Mouse (Mus musculus): ENCODE measurements around the gene Cass4.
A peak's percentile ranks its signal among the peaks of the same experiment; 100 is the strongest.

Gene Cass4

GRCm38 (mm10) chr2:172445617-172446016 lies 52.0 kb downstream of the Cass4 start:
- no peak for DNase-seq

DNA sequence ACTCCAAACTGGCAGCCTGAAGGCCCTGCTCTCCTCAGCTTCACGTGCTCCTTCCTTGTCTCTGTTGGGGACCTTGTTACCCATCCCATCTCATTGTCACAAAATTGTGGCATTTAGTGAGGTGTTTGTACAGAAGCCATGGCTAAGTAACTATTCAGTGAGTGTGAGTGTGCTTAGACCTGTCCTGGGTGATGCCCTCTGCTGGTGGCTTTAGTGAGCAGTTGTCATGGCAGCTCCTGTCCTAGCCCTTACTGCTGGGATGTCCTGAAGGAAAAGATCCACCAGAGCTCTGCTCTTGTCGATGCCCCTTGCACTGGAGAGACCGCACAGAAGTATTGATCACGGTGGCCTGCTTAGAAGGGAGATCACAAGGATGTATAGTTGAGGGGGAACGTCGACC lies 53.7 kb downstream of the Cass4 start:
- no peak for DNase-seq

- DNase-seq, result no peak
Observed at GRCm38 (mm10) chr2:172448329-172448728, 54.7 kb downstream of the Cass4 start.

DNA sequence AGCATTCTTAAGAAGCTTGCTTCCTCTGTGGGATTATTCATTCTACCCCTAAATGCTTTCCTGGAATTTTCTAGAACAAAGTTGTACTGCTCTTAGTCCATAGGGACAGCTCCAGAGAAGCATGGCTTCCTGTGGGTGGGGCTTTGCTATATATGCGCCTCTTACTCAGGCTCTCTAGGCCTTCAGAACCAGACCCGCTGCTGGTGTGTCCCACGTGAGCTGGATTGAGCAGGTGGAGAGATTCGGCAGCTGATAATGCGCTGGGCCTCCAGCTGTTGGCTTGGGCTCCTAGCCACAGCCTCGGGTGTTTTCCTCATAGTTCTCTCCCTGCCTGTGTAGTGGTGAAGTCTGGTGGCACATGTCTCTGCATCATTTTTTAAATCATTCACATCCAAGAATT lies 57.0 kb downstream of the Cass4 start:
- DNase-seq, result no peak

GRCm38 (mm10) chr2:172452031-172452430 lies 58.4 kb downstream of the Cass4 start:
- DNase-seq, result no peak

GRCm38 (mm10) chr2:172452458-172452857 lies 58.9 kb downstream of the Cass4 start:
- DNase-seq, result no peak

DNA sequence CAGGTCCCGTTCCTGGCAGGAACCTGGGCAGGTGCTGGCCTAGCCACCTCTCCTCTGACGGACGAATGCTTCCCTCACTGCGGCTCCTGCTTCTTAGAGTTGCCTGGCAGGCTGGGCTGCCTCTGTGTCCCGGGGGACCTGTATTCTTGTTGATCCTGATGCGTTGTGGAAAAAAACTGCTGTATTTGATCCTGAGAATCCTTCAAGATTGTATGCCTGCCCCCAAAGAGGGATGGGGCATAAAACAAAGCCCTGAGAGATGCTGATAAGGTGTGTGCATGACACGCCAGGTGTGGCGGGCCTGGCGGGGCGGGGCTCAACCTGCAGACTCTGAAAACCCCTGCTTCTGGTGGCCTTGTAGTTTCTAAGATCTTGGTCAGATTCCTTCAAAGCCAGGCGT lies 64.9 kb downstream of the Cass4 start, which contains the start of gene Gcnt7:
Gcnt7 (minus strand) TSS at position 101 of the 400 bp plus-strand sequence.
- DNase-seq, result no peak

DNA sequence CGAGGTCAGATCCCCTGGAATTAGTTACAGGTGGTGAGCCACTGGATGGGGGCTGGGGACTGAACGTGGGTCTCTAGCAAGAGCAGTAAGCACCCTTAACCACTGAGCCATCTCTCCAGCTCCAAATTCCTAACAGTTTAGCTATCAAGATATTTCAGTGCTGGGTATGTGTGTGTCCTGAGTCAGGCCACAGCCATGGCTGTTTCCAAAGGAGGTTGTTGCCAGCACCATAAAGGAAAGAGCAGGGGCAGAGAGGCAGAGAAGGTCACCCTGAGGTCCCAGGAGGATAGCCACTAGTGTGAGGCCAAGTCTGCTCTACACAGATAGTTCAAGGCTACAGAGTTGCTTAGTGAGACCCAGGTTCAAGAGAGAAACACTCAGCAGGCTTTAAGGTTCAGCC lies 67.1 kb downstream of the Cass4 start:
- DNase-seq, result no peak

GRCm38 (mm10) chr2:172462813-172463212 lies 69.2 kb downstream of the Cass4 start:
- no peak for DNase-seq

DNA sequence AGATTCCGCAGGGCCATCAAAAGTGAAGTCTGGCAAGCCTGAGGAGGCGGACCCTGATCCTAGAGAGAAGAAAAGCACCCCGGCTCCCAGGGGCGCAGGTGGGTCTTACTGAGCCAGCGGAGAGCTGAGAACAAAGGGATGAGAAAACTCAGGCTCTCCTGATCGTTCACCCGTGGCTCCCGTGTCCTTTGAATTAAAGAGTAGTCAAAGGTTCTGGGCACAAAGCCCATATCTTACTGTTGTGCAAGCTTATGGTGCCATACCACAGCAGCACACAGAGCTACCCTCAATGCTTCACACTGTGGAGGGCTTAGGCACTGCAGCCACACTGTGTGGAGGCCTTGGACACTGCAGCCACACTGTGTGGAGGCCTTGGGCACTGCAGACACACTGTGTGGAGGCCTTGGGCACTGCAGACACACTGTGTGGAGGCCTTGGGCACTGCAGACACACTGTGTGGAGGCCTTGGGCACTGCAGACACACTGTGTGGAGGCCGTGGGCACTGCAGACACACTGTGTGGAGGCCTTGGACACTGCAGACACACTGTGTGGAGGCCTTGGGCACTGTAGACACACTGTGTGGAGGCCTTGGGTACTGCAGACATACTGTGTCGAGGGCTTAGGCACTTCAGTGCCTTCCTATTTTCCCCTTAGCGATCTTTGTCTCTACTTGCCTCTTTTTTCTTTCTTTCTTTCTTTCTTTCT lies 73.0 kb downstream of the Cass4 start:
- no peak for DNase-seq

DNA sequence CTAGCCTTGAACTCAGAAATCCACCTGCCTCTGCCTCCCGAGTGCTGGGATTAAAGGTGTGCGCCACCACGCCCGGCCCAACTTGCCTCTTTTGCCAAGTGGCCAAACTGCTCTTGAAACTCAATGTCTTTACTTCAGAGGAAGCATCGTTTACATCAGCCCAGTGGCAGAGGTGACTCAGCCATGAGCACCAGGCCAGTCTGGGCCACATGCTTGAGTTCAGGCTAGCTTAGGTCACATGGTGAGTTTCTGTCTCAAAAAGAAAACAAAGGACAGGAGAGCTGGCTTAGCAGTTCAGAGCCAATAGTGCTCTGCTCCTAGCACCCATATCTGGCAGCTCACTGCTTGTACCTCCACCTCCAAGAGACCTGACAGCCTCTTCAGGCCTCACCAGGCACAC lies 73.6 kb downstream of the Cass4 start:
- no peak for DNase-seq

DNA sequence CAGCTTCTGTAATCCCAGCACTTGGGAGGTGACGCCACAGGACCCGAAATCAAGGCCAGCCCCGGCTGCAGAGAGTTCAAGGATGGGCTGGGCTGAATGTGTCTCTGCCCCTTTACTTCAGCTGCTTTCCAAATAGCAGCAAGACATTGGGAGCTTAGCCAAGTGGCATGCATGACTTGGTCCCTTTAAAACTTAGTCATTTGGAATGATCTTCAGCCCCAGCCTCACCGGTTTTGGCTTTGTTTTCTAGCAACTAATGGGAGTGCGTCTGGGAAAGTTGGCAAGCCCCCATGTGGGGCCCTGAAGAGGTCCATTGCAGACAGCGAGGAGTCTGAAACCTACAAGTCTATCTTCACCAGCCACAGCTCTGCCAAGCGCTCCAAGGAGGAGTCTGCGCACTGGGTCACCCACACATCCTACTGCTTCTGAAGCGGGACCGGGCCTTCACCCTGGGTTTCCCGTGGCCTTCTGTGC lies 74.8 kb downstream of the Cass4 start:
- peak; percentile 55 to 85 for DNase-seq

DNA sequence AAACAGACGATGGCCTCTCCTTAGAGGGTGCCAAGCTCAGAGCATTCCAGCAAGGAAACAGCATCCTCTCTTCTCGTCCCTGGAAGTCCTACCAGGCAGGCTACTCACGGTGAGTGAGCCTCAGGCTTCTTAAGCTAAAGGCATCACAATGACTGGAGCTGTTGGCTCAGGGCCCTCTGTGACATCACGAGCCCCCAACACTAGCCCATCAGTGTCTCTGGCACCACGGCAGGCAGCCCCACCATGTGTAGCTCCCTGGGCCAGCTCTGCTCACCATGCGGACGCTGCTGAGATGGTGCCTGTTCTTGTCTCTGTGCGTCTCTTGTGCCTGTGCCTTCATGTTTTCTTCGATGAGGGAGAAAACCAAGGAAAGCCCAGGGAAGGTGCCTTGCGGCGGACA lies 78.7 kb downstream of the Cass4 start, which contains the start of gene Fam209:
Fam209 (plus strand) TSS at position 203 of the 400 bp plus-strand sequence.
- no peak for DNase-seq

- peak in 1 of 2 experiments; percentile 37 for DNase-seq
Observed at GRCm38 (mm10) chr2:172473591-172473990, 80.0 kb downstream of the Cass4 start.

- DNase-seq, result peak in 1 of 2 experiments; percentile 42
Observed at GRCm38 (mm10) chr2:172474970-172475369, 81.4 kb downstream of the Cass4 start.

DNA sequence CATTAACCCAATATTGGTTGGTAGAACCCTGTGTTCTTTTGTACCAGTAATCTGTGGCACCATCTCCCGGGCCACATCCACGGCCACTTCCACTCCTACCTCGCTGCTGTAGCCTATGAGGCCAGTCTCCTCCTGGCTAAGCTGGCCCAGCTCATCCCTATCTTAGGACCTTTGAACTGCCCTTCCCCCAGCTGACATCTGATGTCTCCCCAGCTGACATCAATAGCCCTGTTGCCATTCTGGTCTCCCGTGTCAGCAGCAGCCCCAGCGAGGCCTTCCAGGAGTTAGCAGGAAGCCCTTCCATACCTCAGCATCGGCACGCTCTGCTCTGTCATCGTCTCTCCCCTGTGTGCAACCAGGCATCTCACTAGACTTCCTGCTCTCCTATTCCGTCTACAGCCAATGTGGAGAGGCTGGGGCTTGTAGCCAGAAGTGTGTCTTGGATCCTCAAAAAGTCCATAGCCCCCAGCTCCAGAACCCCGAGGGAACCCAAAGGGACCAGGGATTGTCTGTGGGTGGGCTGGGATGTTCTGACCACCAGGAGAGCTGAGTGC lies 83.2 kb downstream of the Cass4 start:
- DNase-seq, result no peak

DNA sequence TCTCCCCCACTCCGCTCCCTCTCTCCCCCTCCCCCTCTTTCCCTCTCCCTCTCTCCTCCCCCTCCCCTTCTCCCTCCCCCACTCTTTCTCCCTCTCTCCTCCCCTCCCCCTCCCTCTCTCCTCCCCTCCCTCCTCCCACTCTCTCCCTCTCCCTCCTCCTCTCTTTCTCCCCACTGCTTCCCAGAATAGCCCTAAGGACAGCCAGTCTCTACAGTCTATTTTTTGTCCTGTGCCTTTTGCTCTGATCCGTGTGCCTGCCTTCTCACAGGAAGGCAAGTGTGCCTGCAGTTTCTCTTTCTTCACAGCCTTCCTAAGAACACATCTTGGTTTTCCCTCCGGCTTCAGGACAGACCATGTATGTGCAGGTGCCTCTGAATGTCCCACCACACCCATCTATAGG lies 83.8 kb downstream of the Cass4 start:
- no peak for DNase-seq

DNA sequence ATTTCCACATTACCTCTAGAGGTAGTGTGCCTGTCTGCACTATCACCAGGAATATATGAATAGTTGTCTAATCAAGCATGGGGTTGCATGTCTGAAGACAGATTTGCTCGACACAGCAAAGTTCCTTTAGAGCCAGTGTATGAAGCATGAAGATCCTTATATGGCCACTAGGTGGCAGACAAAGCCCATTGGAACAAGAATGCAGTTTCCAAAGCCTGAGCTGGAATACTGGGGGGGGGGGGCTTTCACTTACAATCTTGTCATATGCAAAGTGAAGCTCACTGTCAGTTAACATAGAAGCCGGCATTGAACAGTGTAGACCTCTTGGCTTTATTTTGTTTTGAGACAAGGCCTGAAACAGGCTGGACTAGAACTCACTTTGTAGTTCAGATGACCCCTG lies 84.3 kb downstream of the Cass4 start:
- DNase-seq, result peak in 1 of 2 experiments; percentile 52

DNA sequence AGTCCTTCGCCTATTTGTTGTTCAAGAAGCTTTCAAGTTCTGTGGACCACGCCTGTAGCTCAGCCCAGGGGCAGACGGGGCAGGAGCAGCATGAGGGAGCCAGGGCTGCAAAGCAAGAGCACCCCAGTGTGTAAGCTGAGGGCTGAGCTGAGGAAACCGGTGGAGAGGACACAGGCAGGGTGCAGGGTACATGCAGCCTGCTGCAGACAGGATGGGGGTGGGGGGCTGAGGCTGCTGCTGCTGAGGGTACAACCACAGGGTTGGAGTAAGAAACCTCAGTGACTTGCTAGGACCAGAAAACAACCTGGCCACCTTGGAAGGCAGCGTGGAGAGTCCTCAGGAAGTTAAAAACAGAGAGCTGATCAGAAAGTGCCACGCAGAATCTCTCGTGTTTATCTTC lies 86.7 kb downstream of the Cass4 start:
- DNase-seq, result no peak

- no peak for DNase-seq
Observed at GRCm38 (mm10) chr2:172481654-172482385, 88.2 kb downstream of the Cass4 start.

All from lung, postnatal 4 days (tissue).